Mouse (Mus musculus) brain, embryonic 14.5 days (tissue): ENCODE measurements around the gene Nxn.

ENCODE experiments used
- CTCF ChIP-seq: fragments of 200-500 bp; IDR thresholded peaks from 2 replicates; pipeline ENCODE4 v1.5.1; 2012; ENCODE audit warnings: inconsistent platforms, mild to moderate bottlenecking, moderate library complexity, borderline replicate concordance; ENCODE audit not compliant: insufficient read depth, insufficient read length; ENCODE audit errors: extremely low read depth
- POLR2A ChIP-seq: fragments of 200-500 bp; IDR thresholded peaks from 2 replicates; pipeline ENCODE4 v1.6.1; 2012; ENCODE audit warnings: mild to moderate bottlenecking, inconsistent platforms, borderline replicate concordance; ENCODE audit not compliant: poor library complexity, insufficient read depth, insufficient read length, severe bottlenecking; ENCODE audit errors: extremely low read depth

DNA sequence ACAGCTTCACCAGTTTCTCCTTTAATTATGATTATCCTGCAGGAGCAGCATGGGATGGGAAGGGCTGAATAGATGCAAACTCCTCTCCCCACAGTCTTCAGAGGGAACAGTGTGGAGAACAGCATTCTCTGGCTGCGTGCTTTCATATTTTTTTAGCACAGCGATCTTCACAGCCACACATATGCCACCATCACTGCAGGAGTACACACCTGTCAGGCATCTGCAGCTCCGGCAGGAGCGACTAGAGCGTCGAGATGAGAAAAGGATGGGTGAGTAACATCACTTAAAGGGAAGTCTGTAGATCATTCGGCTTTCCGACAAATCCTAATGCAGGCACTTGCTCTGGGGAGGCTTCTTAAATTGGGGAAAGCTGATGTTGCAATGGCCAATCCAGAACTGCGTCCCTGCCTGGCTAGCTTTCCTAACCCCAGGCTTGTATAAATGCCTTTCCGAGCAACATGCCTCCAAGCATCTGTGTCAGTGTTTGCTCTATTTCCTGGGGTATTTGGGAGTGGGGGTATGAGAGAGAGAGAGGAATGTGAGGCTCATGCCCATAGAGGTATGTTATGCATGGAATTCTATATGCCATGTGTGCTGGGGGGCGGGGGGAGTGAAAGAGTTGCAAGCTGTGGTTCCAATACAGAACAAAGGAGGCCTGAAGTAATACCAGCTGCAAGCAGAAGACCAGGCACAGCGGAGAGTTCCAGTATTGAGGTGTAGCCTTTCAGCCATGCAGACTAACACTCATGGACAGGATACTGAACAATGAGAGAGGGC is 87.5 kb downstream of the Nxn start:
- TF ChIP-seq CTCF (no peak), POLR2A (no peak)
